Mouse (Mus musculus) layer of hippocampus, postnatal 14 days (tissue): ENCODE results near the gene Rhbdf2. TPM values are rescaled to one million over a fixed set of nuclear protein-coding genes. Genes with fewer than 3 reads are reported as not detected.
A peak's percentile ranks its signal among the peaks of the same experiment; 100 is the strongest.
"Not testable (repeated sequence)": the region's sequence is repeated elsewhere in the genome, so short reads cannot be mapped to it uniquely, and the experiment has no call there.

Experiments used
- DNase-seq, 2 experiments: peaks; one replicate each; pipeline ENCODE4 v3.0.0; 2021 to 2022; ENCODE audit warnings: low spot score in 2 of 2, mixed read lengths in 1 of 2
- long read RNA-seq, 2 experiments: library from polyadenylated mRNA; stranded (forward); transcript quantifications; one replicate each; pipeline ENCODE4 v2.0.0; 2021
- total RNA-seq, 2 experiments: library from RNA; stranded (reverse); gene quantifications; 2 replicates each; pipeline ENCODE4 v1.2.3; 2021

The Rhbdf2 gene
- total RNA-seq, result 1 to 10 TPM; 1.6 to 1.7 TPM
- long read RNA-seq, experiment 1, partial matches to known transcripts, result 0 of 5 reads
- long read RNA-seq, experiment 1, other reads (novel, unspliced or antisense), result 4 of 5 reads
- long read RNA-seq, experiment 2, result 0 reads

GRCm38 (mm10) chr11:116626299-116627071 is at the start of gene Rhbdf2:
Gene Rhbdf2 (minus strand): TSS chr11:116627019.
- no peak for DNase-seq

- no peak for DNase-seq
Observed at GRCm38 (mm10) chr11:116676175-116676976, 49.6 kb upstream of the Rhbdf2 start.

- not testable (repeated sequence) for DNase-seq
Observed at GRCm38 (mm10) chr11:116675429-116675828, 48.6 kb upstream of the Rhbdf2 start.

GRCm38 (mm10) chr11:116674616-116675379 is 48.0 kb upstream of the Rhbdf2 start:
- no peak for DNase-seq

GRCm38 (mm10) chr11:116673410-116673809 is 46.6 kb upstream of the Rhbdf2 start:
- no peak for DNase-seq

GRCm38 (mm10) chr11:116672595-116672994 is 45.8 kb upstream of the Rhbdf2 start:
- no peak for DNase-seq

- no peak for DNase-seq
Observed at GRCm38 (mm10) chr11:116671845-116672434, 45.1 kb upstream of the Rhbdf2 start.

- DNase-seq, result peak; percentile 98
Observed at GRCm38 (mm10) chr11:116671112-116671844, 44.5 kb upstream of the Rhbdf2 start.

GRCm38 (mm10) chr11:116670386-116670785 is 43.6 kb upstream of the Rhbdf2 start:
- DNase-seq, result no peak

GRCm38 (mm10) chr11:116669787-116670365 is 43.1 kb upstream of the Rhbdf2 start:
- DNase-seq, result no peak

- no peak for DNase-seq
Observed at GRCm38 (mm10) chr11:116669316-116669715, 42.5 kb upstream of the Rhbdf2 start.

- no peak for DNase-seq
Observed at GRCm38 (mm10) chr11:116668839-116669238, 42.0 kb upstream of the Rhbdf2 start.

GRCm38 (mm10) chr11:116668381-116668825 is 41.6 kb upstream of the Rhbdf2 start:
- no peak for DNase-seq

- DNase-seq, result no peak
Observed at GRCm38 (mm10) chr11:116667930-116668329, 41.1 kb upstream of the Rhbdf2 start.

- DNase-seq, result not testable (repeated sequence)
Observed at GRCm38 (mm10) chr11:116667012-116667411, 40.2 kb upstream of the Rhbdf2 start.

- DNase-seq, result no peak
Observed at GRCm38 (mm10) chr11:116666566-116666965, 39.7 kb upstream of the Rhbdf2 start.

GRCm38 (mm10) chr11:116665289-116665688 is 38.5 kb upstream of the Rhbdf2 start:
- no peak for DNase-seq

GRCm38 (mm10) chr11:116661948-116662377 is 35.1 kb upstream of the Rhbdf2 start:
- peak; percentile 65 to 76 for DNase-seq

GRCm38 (mm10) chr11:116661291-116661947 is 34.6 kb upstream of the Rhbdf2 start:
- DNase-seq, result peak; percentile 68 to 75
